Mouse (Mus musculus) E14TG2a.4 (cell line): ENCODE measurements around the gene Tex21.

ENCODE experiments used
- H3K27me3 ChIP-seq: 2 replicates; pipeline ENCODE4 v1.6.1; 2014; ENCODE audit warnings: low read length, control low read depth; ENCODE audit not compliant: insufficient read depth
- H3K36me3 ChIP-seq: 2 replicates; pipeline ENCODE4 v1.6.1; 2014; ENCODE audit warnings: low read length, control low read depth; ENCODE audit not compliant: insufficient read depth
- H3K4me1 ChIP-seq: replicated peaks from 2 replicates; pipeline ENCODE4 v1.6.1; 2014; ENCODE audit warnings: low read depth, low read length, control low read depth
- H3K4me3 ChIP-seq: replicated peaks from 2 replicates; pipeline ENCODE4 v1.5.1; 2014; ENCODE audit warnings: mild to moderate bottlenecking, low read length
- H3K9me3 ChIP-seq: 2 replicates; pipeline ENCODE4 v1.6.1; 2014; ENCODE audit warnings: low read length, control low read depth
- CTCF ChIP-seq: conservative IDR thresholded peaks from 2 replicates; pipeline ENCODE4 v1.5.1; 2014; ENCODE audit warnings: low read length
- NANOG ChIP-seq: IDR thresholded peaks from 2 replicates; pipeline ENCODE4 v1.6.1; 2014; ENCODE audit warnings: borderline replicate concordance, low read length, mixed read lengths
- POU5F1 ChIP-seq: IDR thresholded peaks from 2 replicates; pipeline ENCODE4 v1.6.1; 2014; ENCODE audit warnings: low read length, borderline replicate concordance

Tex21 gene

DNA sequence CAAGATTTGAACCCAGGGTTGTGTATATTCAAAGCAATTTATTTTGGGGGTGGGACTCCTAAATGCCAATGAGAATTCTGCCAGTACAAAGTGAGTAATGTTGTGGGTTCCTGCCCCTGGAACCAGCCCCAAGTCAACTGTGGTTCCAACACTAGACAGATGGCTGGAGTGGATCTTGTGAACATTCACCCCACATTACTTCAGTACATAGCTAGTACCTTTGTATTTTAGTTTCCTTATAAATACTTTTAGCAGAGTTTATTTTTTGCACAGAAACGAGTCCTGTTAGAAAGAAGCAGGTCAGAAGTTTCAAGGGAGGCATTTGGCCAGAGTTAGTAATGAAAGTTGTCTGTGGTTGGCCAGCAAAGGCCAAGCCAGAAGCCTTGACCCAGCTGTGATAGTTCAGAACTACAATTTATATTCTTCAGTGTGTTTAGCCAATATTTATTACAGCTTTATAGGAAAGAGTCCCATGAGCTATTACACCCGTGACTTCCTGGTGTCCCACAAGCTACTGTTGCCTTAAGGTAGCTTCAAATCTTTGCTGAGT is 34.6 kb upstream of the Tex21 start:
- Histone ChIP-seq H3K9me3 (no peaks in the 10 kb centered on the region), H3K36me3 (peaks cover 99% of the 10 kb centered on the region), H3K4me1 (peaks cover 50% of the 10 kb centered on the region), H3K4me3 (no peak overlapping the region), H3K27me3 (no peaks in the 10 kb centered on the region)
- no peak for TF ChIP-seq POU5F1
- no peak for TF ChIP-seq NANOG
- no peak for TF ChIP-seq CTCF

DNA sequence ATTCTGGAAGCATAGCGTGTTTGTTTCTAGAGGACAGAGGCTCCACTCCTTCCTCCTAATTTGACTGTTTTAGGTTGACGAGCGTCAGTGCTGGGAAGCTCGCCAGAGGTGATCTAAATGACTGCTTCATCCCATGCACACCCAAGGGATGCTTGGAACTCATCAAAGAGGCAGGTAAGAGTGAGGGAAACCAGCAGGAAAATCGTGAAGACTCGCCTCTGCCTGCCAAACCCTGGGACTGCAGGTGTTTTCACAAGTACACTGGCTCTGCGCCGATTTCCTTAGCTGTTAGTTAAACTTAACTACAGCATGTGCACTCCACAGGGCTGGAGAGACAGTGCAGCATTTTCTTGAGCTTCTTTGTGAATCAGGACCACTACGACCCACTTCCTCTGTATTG is 34.0 kb upstream of the Tex21 start:
- TF ChIP-seq CTCF = no peak
- no peak for TF ChIP-seq POU5F1
- TF ChIP-seq NANOG = no peak

DNA sequence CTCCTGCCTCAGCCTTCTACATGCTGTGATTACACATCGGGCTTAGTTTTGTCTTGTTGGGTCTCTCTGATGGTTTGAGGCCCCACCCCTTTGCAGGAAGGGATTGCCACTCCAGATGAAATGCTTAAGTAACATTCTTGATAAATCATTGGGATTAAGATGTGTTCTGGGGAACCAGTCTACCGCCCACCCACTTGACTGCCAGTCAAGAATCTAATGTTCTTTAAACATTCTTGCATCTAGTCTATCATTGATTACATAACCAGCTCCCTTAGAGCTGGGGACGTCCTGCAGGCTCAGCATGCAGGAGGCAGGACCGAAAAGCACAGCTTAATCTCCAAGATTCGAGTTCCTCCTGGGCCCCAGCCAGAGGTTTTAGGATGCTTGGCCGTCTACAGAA is 31.7 kb upstream of the Tex21 start:
- no peaks in the 10 kb centered on the region for H3K9me3 ChIP-seq
- TF ChIP-seq CTCF = no peak
- no peak for TF ChIP-seq POU5F1
- TF ChIP-seq NANOG = no peak
- H3K36me3 ChIP-seq = peaks cover 100% of the 10 kb centered on the region
- no peak overlapping the region for H3K4me3 ChIP-seq
- no peaks in the 10 kb centered on the region for H3K27me3 ChIP-seq
- peaks cover 54% of the 10 kb centered on the region for H3K4me1 ChIP-seq

More for the DNA sequence above, 34.0 kb upstream of the Tex21 start:
- Histone ChIP-seq H3K4me3 (no peak overlapping the region), H3K9me3 (no peaks in the 10 kb centered on the region), H3K27me3 (no peaks in the 10 kb centered on the region), H3K4me1 (peaks cover 50% of the 10 kb centered on the region), H3K36me3 (peaks cover 99% of the 10 kb centered on the region)

DNA sequence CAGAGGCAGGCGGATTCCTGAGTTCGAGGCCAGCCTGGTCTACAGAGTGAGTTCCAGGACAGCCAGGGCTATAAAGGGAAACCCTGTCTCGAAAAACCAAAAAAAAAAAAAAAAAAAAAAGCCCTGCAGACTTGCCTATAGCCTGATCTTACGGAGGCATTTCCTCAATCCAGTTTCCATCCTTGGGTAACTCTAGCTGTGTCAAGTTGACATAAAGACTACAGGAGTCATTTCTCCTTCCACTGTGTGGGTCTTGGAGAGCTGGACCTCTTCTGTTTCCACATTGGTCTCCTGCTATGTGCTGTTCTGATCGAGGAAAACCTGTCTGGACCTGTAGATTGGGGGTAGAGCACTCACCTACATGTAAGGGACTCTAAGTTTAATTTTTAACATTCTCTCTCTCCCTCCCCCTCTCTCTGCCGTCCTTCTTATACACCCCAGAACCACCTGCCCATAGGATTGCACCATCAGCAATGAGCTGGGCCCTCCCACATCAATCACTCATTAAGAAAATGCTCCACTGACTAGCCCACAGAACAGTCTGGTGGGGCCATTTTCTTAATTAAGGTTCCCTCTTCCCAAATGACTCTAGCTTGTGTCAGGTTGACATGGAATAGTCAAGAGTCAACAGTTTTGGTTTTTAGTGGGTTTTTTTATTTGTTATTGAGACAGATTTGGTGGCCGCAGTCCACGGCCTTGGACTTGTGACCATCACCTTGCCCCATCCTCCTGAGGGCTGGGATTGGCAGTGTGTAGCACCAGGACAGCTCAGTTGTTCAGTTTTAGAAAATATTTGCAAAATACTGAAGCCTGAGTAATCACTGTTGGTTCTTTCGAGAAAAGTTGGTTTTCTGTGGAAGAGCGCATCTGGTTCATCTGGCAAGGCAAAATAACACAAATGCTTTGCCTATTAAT is 26.3 kb upstream of the Tex21 start:
- Histone ChIP-seq H3K27me3 (no peaks in the 10 kb centered on the region), H3K36me3 (peaks cover 98% of the 10 kb centered on the region), H3K4me1 (peaks cover 63% of the 10 kb centered on the region), H3K9me3 (no peaks in the 10 kb centered on the region), H3K4me3 (no peak overlapping the region)
- TF ChIP-seq POU5F1 (no peak), NANOG (no peak), CTCF (no peak)

DNA sequence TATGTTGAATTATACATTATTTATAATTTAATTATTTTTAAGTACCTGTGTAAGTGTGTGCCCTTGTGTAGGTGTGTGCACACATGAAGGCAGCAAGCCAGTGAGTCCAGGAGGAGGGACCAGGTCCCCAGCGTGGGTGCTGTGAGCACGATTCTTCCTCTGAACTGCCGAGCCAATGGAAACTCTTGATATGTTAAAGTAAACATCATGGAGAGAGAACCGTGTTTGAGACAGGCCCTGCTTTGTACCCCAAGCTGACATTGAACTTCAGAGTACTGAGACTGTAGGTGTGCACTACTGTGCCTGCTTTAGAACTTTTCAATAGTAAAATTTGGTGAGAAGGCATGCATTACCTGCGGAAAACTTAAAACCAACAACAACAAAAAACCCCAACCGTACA is 25.0 kb upstream of the Tex21 start:
- Histone ChIP-seq H3K27me3 (no peaks in the 10 kb centered on the region), H3K4me1 (peaks cover 64% of the 10 kb centered on the region), H3K9me3 (no peaks in the 10 kb centered on the region), H3K4me3 (no peak overlapping the region), H3K36me3 (peaks cover 93% of the 10 kb centered on the region)
- TF ChIP-seq POU5F1 (no peak), CTCF (no peak), NANOG (no peak)

DNA sequence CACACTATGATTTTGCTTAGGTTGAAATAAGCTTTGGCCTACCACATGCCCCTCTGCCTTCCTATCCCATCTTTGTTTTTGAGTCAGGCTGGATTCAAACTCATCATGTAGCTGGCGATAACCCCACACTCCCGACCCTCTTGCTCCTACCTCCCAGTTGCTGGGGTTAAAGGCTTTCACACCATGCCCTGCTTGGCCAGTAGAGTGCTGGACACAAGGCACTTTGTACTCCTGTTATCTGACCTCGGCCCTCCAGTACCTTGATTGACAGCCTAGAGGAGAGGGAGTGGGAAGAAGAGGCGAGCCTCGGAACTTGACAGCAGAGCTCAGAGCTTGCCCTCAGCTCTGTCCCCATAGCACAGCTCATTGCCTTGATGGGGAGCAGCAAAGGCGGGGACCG is 22.6 kb upstream of the Tex21 start:
- no peak for TF ChIP-seq CTCF
- no peak for TF ChIP-seq NANOG
- H3K4me1 ChIP-seq = peaks cover 71% of the 10 kb centered on the region

DNA sequence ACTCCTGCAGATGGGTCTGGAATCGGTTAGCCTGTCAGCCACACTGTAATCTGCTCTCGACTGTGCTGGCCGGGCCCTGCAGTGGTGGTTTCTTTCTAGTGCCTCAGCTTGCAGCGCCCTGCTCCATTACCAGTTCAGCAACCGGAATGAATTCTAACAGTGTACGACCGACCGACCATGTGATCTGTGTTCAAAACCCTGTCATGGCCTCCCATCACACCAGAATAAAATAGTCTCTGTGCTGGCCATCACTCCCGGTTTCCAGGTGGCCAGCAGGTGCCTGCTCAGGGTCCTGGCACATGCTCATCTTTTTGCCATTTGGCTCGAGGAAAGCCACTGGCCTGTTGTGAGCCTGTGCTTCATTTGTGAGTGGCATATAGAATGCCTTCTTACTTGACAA is 22.1 kb upstream of the Tex21 start:
- Histone ChIP-seq H3K36me3 (peaks cover 92% of the 10 kb centered on the region), H3K4me1 (peaks cover 72% of the 10 kb centered on the region), H3K4me3 (no peak overlapping the region), H3K27me3 (no peaks in the 10 kb centered on the region), H3K9me3 (no peaks in the 10 kb centered on the region)
- TF ChIP-seq CTCF (no peak), POU5F1 (no peak), NANOG (no peak)

More for the DNA sequence above, 22.6 kb upstream of the Tex21 start:
- H3K4me3 ChIP-seq = no peak overlapping the region
- H3K36me3 ChIP-seq = peaks cover 92% of the 10 kb centered on the region
- H3K27me3 ChIP-seq = no peaks in the 10 kb centered on the region
- no peaks in the 10 kb centered on the region for H3K9me3 ChIP-seq

DNA sequence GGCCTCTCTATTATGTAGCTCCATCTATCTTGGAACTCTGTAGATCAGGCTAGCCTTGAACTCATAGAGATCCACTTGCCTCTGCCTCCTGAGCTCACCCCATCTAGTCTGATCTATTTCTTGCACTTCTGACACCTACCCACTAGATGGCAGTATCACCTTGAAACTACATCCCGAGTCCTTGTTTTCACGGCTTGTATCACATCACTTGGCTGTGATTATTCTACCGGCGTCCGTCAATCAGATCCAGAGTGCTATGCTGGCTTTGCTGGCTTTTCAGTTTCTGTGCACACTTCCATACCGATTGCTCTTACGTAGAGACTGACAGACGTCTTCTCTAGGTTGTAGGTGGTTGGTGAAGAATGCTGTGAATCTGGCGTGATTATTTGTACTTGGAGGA is 20.3 kb upstream of the Tex21 start:
- H3K4me3 ChIP-seq = no peak overlapping the region
- H3K27me3 ChIP-seq = no peaks in the 10 kb centered on the region
- peaks cover 87% of the 10 kb centered on the region for H3K4me1 ChIP-seq
- no peak for TF ChIP-seq NANOG
- no peak for TF ChIP-seq POU5F1
- TF ChIP-seq CTCF = peak; percentile 49
- peaks cover 93% of the 10 kb centered on the region for H3K36me3 ChIP-seq
- H3K9me3 ChIP-seq = no peaks in the 10 kb centered on the region

DNA sequence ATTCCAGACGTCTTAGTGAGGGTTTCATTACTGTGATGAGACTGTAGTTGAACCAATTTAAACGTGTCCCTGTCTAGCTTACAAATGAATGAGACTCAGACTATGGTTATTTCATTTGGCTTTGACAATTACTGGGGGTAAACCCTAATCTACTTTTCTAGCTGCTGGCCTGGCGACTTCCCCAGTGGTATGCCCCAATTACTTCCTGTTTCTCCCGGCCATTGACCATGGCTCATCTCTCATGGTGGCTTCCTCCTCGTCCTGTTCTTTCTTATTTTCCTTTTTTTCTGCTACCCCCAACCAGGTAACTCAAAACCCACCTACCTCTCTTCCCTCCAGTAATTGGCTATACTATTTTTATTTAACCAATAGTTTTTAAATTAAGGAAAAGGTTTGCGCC is 18.5 kb upstream of the Tex21 start:
- H3K4me1 ChIP-seq = peaks cover 89% of the 10 kb centered on the region
- TF ChIP-seq CTCF = no peak
- no peak for TF ChIP-seq POU5F1
- TF ChIP-seq NANOG = no peak
- peaks cover 84% of the 10 kb centered on the region for H3K36me3 ChIP-seq
- no peak overlapping the region for H3K4me3 ChIP-seq
- no peaks in the 10 kb centered on the region for H3K27me3 ChIP-seq
- no peaks in the 10 kb centered on the region for H3K9me3 ChIP-seq
